Mouse (Mus musculus) testis, adult 2 months (tissue): ENCODE measurements around the gene Rfxank.

Experiments used
- CTCF ChIP-seq: fragments of 200-500 bp; IDR thresholded peaks from 2 replicates; pipeline ENCODE4 v1.5.1; 2012; ENCODE audit warnings: low read depth, mild to moderate bottlenecking, inconsistent platforms, low read length, moderate library complexity; ENCODE audit not compliant: control insufficient read depth, insufficient read depth, insufficient replicate concordance
- POLR2A ChIP-seq: fragments of 200-500 bp; IDR thresholded peaks from 2 replicates; pipeline ENCODE4 v1.6.1; 2012; ENCODE audit warnings: low read depth, mild to moderate bottlenecking, inconsistent platforms, low read length, moderate library complexity; ENCODE audit not compliant: control insufficient read depth

DNA sequence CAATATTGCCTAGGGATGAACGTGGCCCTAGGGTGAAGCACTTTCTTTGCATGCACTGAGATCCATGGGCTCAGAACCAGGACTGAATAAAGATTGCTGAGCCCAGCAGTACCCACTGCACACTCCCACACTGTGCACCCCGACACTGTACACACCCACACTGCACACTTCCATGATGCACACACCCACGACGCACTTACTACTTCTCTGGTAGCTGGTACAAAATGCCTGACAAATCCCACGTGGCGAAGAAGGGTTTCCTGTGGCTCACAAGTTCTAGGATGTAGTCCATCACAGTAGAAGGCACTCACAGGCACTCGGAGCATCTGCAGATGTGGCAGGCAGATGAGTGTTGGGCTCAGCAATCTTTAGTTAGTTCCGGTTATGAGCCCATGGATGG is 14.0 kb downstream of the Rfxank start:
- TF ChIP-seq CTCF (no peak), POLR2A (no peak)
